Mouse (Mus musculus) ES-E14 (cell line): ENCODE data around the gene Slc16a11.

Source experiments
- CHD2 ChIP-seq: IDR thresholded peaks from 2 replicates; pipeline ENCODE4 v1.6.1; 2014; ENCODE audit warnings: mild to moderate bottlenecking, low read depth, low read length, inconsistent platforms
- HCFC1 ChIP-seq: IDR thresholded peaks from 2 replicates; pipeline ENCODE4 v1.6.1; 2012; ENCODE audit warnings: low read length, inconsistent platforms, borderline replicate concordance; ENCODE audit not compliant: insufficient read depth

GRCm38 (mm10) chr11:70170291-70170690, 42.3 kb upstream of the Slc16a11 start:
- TF ChIP-seq HCFC1 = no peak
- TF ChIP-seq CHD2 = no peak
